Mouse (Mus musculus) lung, embryonic 14.5 days (tissue): ENCODE results near the gene Mettl9. TPM values are rescaled to one million over a fixed set of nuclear protein-coding genes. Genes with fewer than 3 reads are reported as not detected.
A peak's percentile ranks its signal among the peaks of the same experiment; 100 is the strongest.

Experiments
- ATAC-seq: fragments of 200-750 bp; cut with Nextera tagmentation; 2 replicates; pipeline ENCODE4 v1.8.0; 2017; ENCODE audit warnings: mild to moderate bottlenecking, moderate TSS enrichment, moderate library complexity; ENCODE audit not compliant: insufficient read depth
- DNase-seq: peaks from one replicate; pipeline ENCODE4 v3.0.0-alpha.2; 2015
- H3K27ac ChIP-seq: fragments of 300-500 bp; sonication (generic); 2 replicates; pipeline ENCODE4 v1.5.1; 2014; ENCODE audit warnings: low read depth, mild to moderate bottlenecking, moderate library complexity
- H3K27me3 ChIP-seq: fragments of 300-500 bp; sonication (generic); 2 replicates; pipeline ENCODE4 v1.6.1; 2014; ENCODE audit warnings: low read length, control low read depth; ENCODE audit not compliant: insufficient read depth
- H3K36me3 ChIP-seq: fragments of 300-500 bp; sonication (generic); 2 replicates; pipeline ENCODE4 v1.6.1; 2014; ENCODE audit warnings: control low read depth; ENCODE audit not compliant: insufficient read depth
- H3K4me1 ChIP-seq: fragments of 300-500 bp; sonication (generic); 2 replicates; pipeline ENCODE4 v1.6.1; 2014; ENCODE audit warnings: antibody characterized with exemption, control low read depth; ENCODE audit not compliant: insufficient read depth
- H3K4me2 ChIP-seq: fragments of 300-500 bp; sonication (generic); 2 replicates; pipeline ENCODE4 v1.6.1; 2014; ENCODE audit warnings: mild to moderate bottlenecking
- H3K4me3 ChIP-seq: fragments of 300-500 bp; sonication (generic); 2 replicates; pipeline ENCODE4 v1.5.1; 2014; ENCODE audit warnings: low read depth, low read length
- H3K9ac ChIP-seq: fragments of 300-500 bp; sonication (generic); 2 replicates; pipeline ENCODE4 v1.6.1; 2014
- H3K9me3 ChIP-seq: fragments of 300-500 bp; sonication (generic); 2 replicates; pipeline ENCODE4 v1.6.1; 2016; ENCODE audit warnings: low read depth, low read length, control low read depth
- CTCF ChIP-seq: IDR thresholded peaks from 2 replicates; pipeline ENCODE4 v1.5.1; 2016; ENCODE audit warnings: antibody characterized with exemption, low read depth
- WGBS: fragments of 180-500 bp; shearing (Covaris S2); extraction: QIAGEN DNeasy Blood & Tissue Kit; methylation state at CpG from one replicate; pipeline ENCODE4 v1.1.7; 2014; 5-methylcytosine and 5-hydroxymethylcytosine counted together
- polyA plus RNA-seq: library from polyadenylated mRNA; unstranded; fragments of >200 nt; fragmentation: Nextera tagmentation; extraction: Ambion mirVana; gene quantifications from 2 replicates; pipeline ENCODE4 v1.2.1, GENCODE M21; 2014

Mettl9 gene
- polyA plus RNA-seq, 1 experiment from 2014 or later = 166 TPM

DNA sequence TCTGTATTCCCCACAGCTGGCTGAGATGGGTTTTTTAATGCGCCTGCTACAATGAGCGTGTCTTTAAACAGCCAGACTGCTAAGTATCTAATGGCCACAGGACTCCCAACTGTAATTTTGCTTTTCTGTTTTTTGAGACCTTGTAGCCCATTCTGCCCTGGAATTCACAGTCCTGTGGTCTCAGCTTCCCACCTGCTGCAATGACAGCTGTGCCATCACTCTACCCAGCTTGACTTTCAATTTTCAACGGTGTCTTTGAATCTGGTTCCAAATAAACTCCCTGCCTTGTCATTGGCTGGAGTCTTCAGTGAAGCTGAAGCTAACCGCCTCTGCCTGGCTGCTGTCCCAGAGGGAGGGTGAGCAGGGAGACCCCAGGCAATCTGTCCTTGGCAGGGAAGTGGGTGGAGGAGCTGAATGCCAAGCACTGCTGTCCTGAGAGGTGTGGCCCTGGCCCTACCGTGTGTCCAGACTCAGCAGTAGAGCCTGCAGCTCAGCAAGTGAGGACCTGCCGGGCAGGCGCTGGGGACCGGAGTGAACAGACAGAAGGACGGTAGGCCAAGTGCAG lies 48.8 kb downstream of the Mettl9 start:
- DNase-seq (no peak), ATAC-seq (no peak)
- Histone ChIP-seq H3K9me3 (no peaks in the 10 kb centered on the region), H3K9ac (no peak overlapping the region), H3K4me1 (no peaks in the 10 kb centered on the region), H3K4me3 (no peak overlapping the region), H3K27ac (no peak overlapping the region), H3K36me3 (peaks cover 7% of the 10 kb centered on the region), H3K4me2 (no peak overlapping the region), H3K27me3 (no peaks in the 10 kb centered on the region)
- TF ChIP-seq CTCF = no peak
- WGBS = 70% methylated on average over 9 of the region's 9 CpGs

DNA sequence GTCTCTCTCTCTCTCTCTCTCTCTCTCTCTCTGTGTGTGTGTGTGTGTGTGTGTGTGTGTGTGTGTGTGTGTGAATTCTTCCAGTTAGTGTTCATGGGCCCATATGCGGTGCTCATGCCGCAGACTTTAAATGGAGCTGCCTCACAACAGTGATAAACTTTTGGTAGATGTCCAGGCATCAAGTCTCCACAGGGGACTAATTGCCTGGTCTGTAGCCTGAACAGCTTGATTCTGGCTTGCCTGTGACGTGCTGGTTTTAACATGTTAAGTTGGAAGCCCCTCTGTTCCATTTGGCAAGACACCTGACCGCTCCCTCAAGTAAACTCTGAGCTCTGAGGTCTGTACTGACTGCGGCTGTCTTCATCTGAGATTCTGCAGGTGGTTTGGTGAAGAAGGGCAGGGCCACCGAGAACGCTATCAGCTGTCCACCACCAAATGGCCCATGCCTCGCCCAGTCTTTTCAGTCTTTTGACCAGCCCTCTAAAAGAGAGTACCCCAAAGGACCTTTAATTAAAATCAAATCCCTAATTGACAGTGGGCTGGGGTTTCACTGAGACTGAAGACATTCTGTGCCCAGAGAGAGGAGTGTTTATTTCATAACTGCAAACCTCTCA lies 50.7 kb downstream of the Mettl9 start:
- no peaks in the 10 kb centered on the region for H3K27me3 ChIP-seq
- no peak overlapping the region for H3K9ac ChIP-seq
- no peak for TF ChIP-seq CTCF
- H3K9me3 ChIP-seq = no peaks in the 10 kb centered on the region
- H3K36me3 ChIP-seq = no peaks in the 10 kb centered on the region; the same call in 1 of the 2 replicates
- no peak overlapping the region for H3K4me3 ChIP-seq
- no peak overlapping the region for H3K4me2 ChIP-seq
- no peaks in the 10 kb centered on the region for H3K4me1 ChIP-seq
- ATAC-seq (no peak), DNase-seq (no peak)
- H3K27ac ChIP-seq = no peak overlapping the region
- WGBS = 70% methylated on average over 8 of the region's 8 CpGs

DNA sequence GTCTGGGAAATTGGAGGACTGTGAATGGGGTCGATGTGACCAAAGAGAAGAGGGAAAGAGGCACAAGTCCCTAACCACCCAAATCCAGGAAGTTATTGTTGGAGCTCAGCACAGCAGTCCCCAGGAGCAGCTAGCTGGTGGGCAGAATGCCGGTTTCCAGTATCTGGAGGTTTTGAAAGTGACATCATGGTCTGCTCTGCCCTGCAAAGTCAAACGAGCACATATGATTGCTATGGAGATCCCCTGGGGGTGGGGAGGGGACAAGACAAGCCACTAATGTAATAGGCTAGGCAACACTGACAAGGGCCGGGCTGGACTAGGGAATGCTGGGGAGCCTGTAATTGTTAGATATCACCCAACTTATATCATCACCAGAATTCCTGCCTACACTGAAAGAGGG lies 51.3 kb downstream of the Mettl9 start:
- H3K36me3 ChIP-seq = no peaks in the 10 kb centered on the region
- H3K9me3 ChIP-seq = no peaks in the 10 kb centered on the region
- H3K27me3 ChIP-seq = no peaks in the 10 kb centered on the region
- H3K9ac ChIP-seq = no peak overlapping the region
- no peaks in the 10 kb centered on the region for H3K4me1 ChIP-seq
- H3K4me2 ChIP-seq = no peak overlapping the region
- DNase-seq (no peak), ATAC-seq (peak; percentile 47; the same call in 1 of the 2 replicates)
- H3K27ac ChIP-seq = no peak overlapping the region
- no peak for TF ChIP-seq CTCF
- no peak overlapping the region for H3K4me3 ChIP-seq
- 28% methylated on average over 4 of the region's 4 CpGs for WGBS

DNA sequence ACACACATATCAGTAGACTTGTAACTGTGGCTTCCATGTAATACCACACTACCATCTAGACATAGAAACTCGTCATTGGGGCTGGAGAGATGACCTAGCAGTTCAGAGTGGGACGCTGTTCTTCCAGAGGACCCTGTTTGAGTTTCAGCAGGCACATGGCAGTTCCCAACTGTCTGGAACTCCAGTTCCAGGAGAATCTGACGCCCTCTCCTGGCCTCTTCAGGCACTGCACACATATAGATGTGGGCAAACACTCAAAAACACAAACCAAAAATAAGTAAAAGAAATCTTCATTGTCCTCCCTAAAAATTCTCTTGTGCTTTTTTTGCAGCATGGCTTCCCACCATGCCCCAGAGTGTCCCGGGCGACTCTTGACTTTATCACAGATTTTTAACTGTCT lies 54.5 kb downstream of the Mettl9 start:
- Histone ChIP-seq H3K27me3 (no peaks in the 10 kb centered on the region), H3K4me2 (no peak overlapping the region), H3K9ac (no peak overlapping the region), H3K36me3 (no peaks in the 10 kb centered on the region), H3K27ac (no peak overlapping the region), H3K4me1 (no peaks in the 10 kb centered on the region), H3K4me3 (no peak overlapping the region), H3K9me3 (no peaks in the 10 kb centered on the region)
- DNase-seq (no peak), ATAC-seq (no peak)
- no peak for TF ChIP-seq CTCF
- 70% methylated on average over 5 of the region's 5 CpGs for WGBS

DNA sequence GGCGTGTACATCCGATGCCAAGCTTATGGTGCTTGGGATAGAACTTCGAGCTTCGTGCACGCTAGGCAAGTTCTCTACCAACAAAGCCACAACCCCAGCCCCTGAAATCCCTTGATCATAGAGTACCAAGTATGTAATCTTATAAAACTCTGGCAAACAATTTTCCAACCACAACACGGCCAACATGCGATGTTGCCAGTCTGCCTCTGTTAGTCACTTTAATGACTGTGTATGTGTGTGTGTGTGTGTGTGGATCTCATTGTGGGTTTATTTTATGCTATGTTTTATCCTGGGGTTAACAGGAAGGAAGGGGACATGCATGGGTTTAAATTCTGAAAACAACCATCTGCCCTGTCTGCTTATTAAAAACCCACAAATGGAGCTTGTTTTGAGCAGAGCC lies 56.5 kb downstream of the Mettl9 start:
- TF ChIP-seq CTCF = no peak
- H3K4me3 ChIP-seq = no peak overlapping the region
- 82% methylated on average over 7 of the region's 7 CpGs for WGBS
- no peak overlapping the region for H3K9ac ChIP-seq
- H3K4me1 ChIP-seq = no peaks in the 10 kb centered on the region
- H3K27me3 ChIP-seq = no peaks in the 10 kb centered on the region
- no peaks in the 10 kb centered on the region for H3K36me3 ChIP-seq
- H3K27ac ChIP-seq = no peak overlapping the region
- ATAC-seq = no peak
- no peak for DNase-seq
- no peaks in the 10 kb centered on the region for H3K9me3 ChIP-seq
- H3K4me2 ChIP-seq = no peak overlapping the region

DNA sequence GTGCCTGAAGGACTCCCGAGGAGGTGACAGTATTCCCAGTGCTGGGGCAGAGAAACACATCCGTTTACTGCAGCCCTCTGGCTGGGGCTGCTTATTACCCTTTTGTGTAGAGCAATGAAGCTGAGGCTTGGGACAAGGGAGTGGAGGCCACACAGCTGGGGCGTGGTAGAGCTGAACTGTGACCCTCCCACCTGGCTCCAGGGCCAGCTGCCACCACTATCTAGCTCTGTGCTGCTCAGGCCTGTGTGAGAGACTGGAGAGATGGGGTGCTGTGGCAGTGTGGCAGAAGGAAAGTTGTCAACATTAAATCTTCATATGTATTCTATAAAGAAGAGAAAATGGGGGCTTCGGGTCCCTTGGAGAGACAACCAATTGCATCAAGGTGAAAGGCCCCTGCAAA lies 58.8 kb downstream of the Mettl9 start:
- H3K27ac ChIP-seq = no peak overlapping the region
- DNase-seq (no peak), ATAC-seq (no peak)
- H3K9ac ChIP-seq = no peak overlapping the region
- no peak for TF ChIP-seq CTCF
- no peaks in the 10 kb centered on the region for H3K36me3 ChIP-seq
- no peak overlapping the region for H3K4me2 ChIP-seq
- 74% methylated on average over 4 of the region's 4 CpGs for WGBS
- no peak overlapping the region for H3K4me3 ChIP-seq
- no peaks in the 10 kb centered on the region for H3K27me3 ChIP-seq
- H3K4me1 ChIP-seq = no peaks in the 10 kb centered on the region
- no peaks in the 10 kb centered on the region for H3K9me3 ChIP-seq

DNA sequence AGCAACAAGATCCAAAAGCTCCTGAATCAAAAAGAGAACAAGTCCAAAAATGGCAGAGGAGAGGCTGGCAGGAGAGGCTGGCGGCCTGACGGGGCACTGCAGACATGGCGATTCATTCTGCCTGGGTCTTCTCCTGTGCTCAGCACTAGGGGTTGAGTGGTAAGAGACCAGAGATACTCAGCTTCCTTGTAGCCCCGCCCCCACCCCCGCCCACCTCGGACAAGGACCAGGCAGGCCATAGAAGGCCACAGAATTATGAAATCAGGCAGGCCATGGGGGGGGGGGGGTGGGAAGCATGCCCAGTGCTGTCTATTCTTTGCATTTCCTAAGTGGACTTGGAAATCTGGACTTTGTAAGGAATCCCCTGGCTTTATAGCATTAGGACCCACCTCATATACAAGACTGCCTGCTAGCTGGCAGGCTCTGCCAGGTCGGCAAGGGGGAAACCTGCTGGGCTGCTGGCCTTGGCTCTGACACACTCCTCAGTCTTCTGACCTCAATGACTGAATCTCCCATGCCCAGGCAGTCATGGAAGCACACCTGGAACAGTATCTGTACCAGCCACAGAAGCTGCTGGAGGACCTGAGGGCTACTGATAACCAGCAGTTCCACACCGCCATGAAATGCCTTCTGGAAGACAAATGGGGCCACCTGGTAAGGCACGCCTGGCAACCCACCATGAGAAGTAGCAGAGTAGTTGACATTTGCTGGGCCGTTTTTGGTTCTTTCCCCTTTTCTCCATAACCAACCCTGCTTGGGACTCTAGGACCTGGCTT lies 64.6 kb downstream of the Mettl9 start:
- Histone ChIP-seq H3K4me3 (no peak overlapping the region), H3K27ac (no peak overlapping the region), H3K4me2 (no peak overlapping the region), H3K4me1 (no peaks in the 10 kb centered on the region), H3K27me3 (no peaks in the 10 kb centered on the region), H3K9me3 (no peaks in the 10 kb centered on the region), H3K36me3 (no peaks in the 10 kb centered on the region), H3K9ac (no peak overlapping the region)
- DNase-seq (no peak), ATAC-seq (no peak)
- TF ChIP-seq CTCF = no peak
- 66% methylated on average over 10 of the region's 10 CpGs for WGBS
